In genomic region chr16:23127311-23127672, GRCm38 (mm10) we compare ENCODE assay signal across 8 mouse cellular contexts. TPM values are rescaled to one million over a fixed set of nuclear protein-coding genes. Genes with fewer than 3 reads are reported as not detected.
DNase-seq lines count a peak whose midpoint lies in the region; ATAC-seq and TF ChIP-seq lines count a peak whose summit lies in the region.

No protein-coding gene starts in this region.

- H3K9me3 ChIP-seq in liver, embryonic 11.5 days (ENCODE audit: control insufficient read depth, low read length): no peaks in the 10 kb centered on the region
- no peaks in the 10 kb centered on the region for H3K9me3 ChIP-seq in stomach, embryonic 16.5 days (replicated peaks; ENCODE audit: control insufficient read depth, low read length)

- peak overlapping the region; percentile 87 for H3K4me2 ChIP-seq in liver, embryonic 11.5 days
- H3K4me2 ChIP-seq in stomach, embryonic 16.5 days (ENCODE audit: low read depth, low read length): peak overlapping the region; percentile 79

- ATAC-seq in liver, embryonic 11.5 days (replicated peaks; ENCODE audit: low FRiP score): peak; percentile 51; the same call in 1 of the 2 replicates
- no peak for ATAC-seq in stomach, embryonic 16.5 days (ENCODE audit: insufficient read depth, low FRiP score)

- TF ChIP-seq CTCF in cerebellum, adult 2 months (IDR thresholded peaks at IDR 0.05; ENCODE audit: borderline replicate concordance, insufficient read depth, low read depth, low read length): no peak
- no peak for TF ChIP-seq CTCF in testis, adult 2 months (IDR thresholded peaks at IDR 0.05; ENCODE audit: control insufficient read depth, insufficient read depth, insufficient replicate concordance, low read depth, low read length)

- peak overlapping the region; percentile 86 for H3K9ac ChIP-seq in liver, embryonic 11.5 days (ENCODE audit: low read depth, low read length)
- peak overlapping the region; percentile 90 for H3K9ac ChIP-seq in stomach, embryonic 16.5 days (ENCODE audit: low read length)

- H3K27me3 ChIP-seq in cerebellum, adult 2 months (ENCODE audit: control insufficient read depth, insufficient read depth, low read length): no peaks in the 10 kb centered on the region
- H3K27me3 ChIP-seq in testis, adult 2 months (ENCODE audit: control insufficient read depth, insufficient read depth, low read length): no peaks in the 10 kb centered on the region
- H3K27me3 ChIP-seq in liver, embryonic 11.5 days (replicated peaks; ENCODE audit: control insufficient read depth, insufficient read depth, low read length): no peaks in the 10 kb centered on the region
- H3K27me3 ChIP-seq in stomach, embryonic 16.5 days (ENCODE audit: control insufficient read depth, insufficient read depth, low read length): no peaks in the 10 kb centered on the region

- no peak for DNase-seq in cerebellum, adult 2 months
- DNase-seq in cerebellum, postnatal 14 days: no peak
- DNase-seq in testis, postnatal 10 days (ENCODE audit: low spot score): no peak
- DNase-seq in liver, embryonic 11.5 days (ENCODE audit: low spot score): no peak
- DNase-seq in c-Kit-positive CD71-positive TER-119-positive erythroid progenitor cells, embryonic 14.5 days (ENCODE audit: low spot score): no peak
- no peak for DNase-seq in cerebellum, postnatal 4 days (ENCODE audit: low spot score in 2 of 2)

- 0 out of 2 replicates have a peak overlapping the region, but pooled peaks have one; percentile 89 for H3K27ac ChIP-seq in cerebellum, adult 2 months (ENCODE audit: insufficient read depth, low read length)
- H3K27ac ChIP-seq in testis, adult 2 months (ENCODE audit: control insufficient read depth, insufficient read depth, low read depth, low read length): no peak overlapping the region
- peak overlapping the region; percentile 95 for H3K27ac ChIP-seq in liver, embryonic 11.5 days (ENCODE audit: low read depth, low read length)
- H3K27ac ChIP-seq in stomach, embryonic 16.5 days (ENCODE audit: low read length): peak overlapping the region; percentile 98; the same call in 1 of the 2 replicates

- no peak for TF ChIP-seq POLR2A in cerebellum, adult 2 months (IDR thresholded peaks at IDR 0.05; ENCODE audit: borderline replicate concordance, insufficient read depth, low read length)
- no peak for TF ChIP-seq POLR2A in testis, adult 2 months (IDR thresholded peaks at IDR 0.05; ENCODE audit: control insufficient read depth, low read depth, low read length)

- peak overlapping the region; percentile 66 for H3K4me3 ChIP-seq in cerebellum, adult 2 months (replicated peaks; ENCODE audit: insufficient read depth, low read depth, low read length)
- peak overlapping the region; percentile 94 for H3K4me3 ChIP-seq in testis, adult 2 months (ENCODE audit: control insufficient read depth, low read depth, low read length)
- peak overlapping the region; percentile 68 for H3K4me3 ChIP-seq in liver, embryonic 11.5 days (ENCODE audit: low read depth, low read length)
- peak overlapping the region; percentile 77 for H3K4me3 ChIP-seq in stomach, embryonic 16.5 days (replicated peaks; ENCODE audit: low read length)

- no peaks in the 10 kb centered on the region; the same call in 1 of the 2 replicates for H3K36me3 ChIP-seq in testis, adult 2 months (ENCODE audit: control insufficient read depth, insufficient read depth, low read length)
- H3K36me3 ChIP-seq in liver, embryonic 11.5 days (ENCODE audit: control insufficient read depth, insufficient read depth, low read length): peaks cover 9% of the 10 kb centered on the region
- H3K36me3 ChIP-seq in stomach, embryonic 16.5 days (ENCODE audit: control insufficient read depth, insufficient read depth, low read length): peaks cover 3% of the 10 kb centered on the region; the same call in 1 of the 2 replicates

- WGBS in cerebellum, adult 2 months: 0% methylated on average over 4 of the region's 4 CpGs
- WGBS in liver, embryonic 11.5 days: 0% methylated on average over 4 of the region's 4 CpGs
- WGBS in stomach, embryonic 16.5 days: 0% methylated on average over 4 of the region's 4 CpGs

- no peaks in the 10 kb centered on the region for H3K4me1 ChIP-seq in cerebellum, adult 2 months (ENCODE audit: control insufficient read depth, insufficient read depth, low read length)
- peaks cover 4% of the 10 kb centered on the region for H3K4me1 ChIP-seq in testis, adult 2 months (ENCODE audit: control insufficient read depth, insufficient read depth, low read length)
- peaks cover 12% of the 10 kb centered on the region for H3K4me1 ChIP-seq in liver, embryonic 11.5 days (replicated peaks; ENCODE audit: control insufficient read depth, insufficient read depth, low read length)
- H3K4me1 ChIP-seq in stomach, embryonic 16.5 days (ENCODE audit: control insufficient read depth, insufficient read depth, low read length): peaks cover 13% of the 10 kb centered on the region

RNA-seq across cellular contexts. Expression of gene Rfc4, which starts 0.2 kb away (rescaled TPM):
- polyA plus RNA-seq in cerebellum, adult 2 months (2012; rRNA removed): 2.1 and 2.5 TPM in 2 replicates
- 5.2 and 8.4 TPM in 2 replicates for polyA plus RNA-seq in testis, adult 2 months (2012; rRNA removed)
- polyA plus RNA-seq in liver, embryonic 11.5 days (2014; fragmentation: Nextera tagmentation; extraction: Ambion mirVana): 204 and 227 TPM in 2 replicates
- polyA plus RNA-seq in stomach, embryonic 16.5 days (2015; fragmentation: Nextera tagmentation; extraction: Ambion mirVana): 81.3 and 93.7 TPM in 2 replicates

RNA-seq across cellular contexts. Expression of gene Adipoq, which starts 19.0 kb away (rescaled TPM):
- 0.33 TPM in 1 of 2 replicates, not detected in the other for polyA plus RNA-seq in cerebellum, adult 2 months (2012; rRNA removed)
- 14.2 and 16.1 TPM in 2 replicates for polyA plus RNA-seq in testis, adult 2 months (2012; rRNA removed)
- polyA plus RNA-seq in liver, embryonic 11.5 days (2014; fragmentation: Nextera tagmentation; extraction: Ambion mirVana): not detected in 2 replicates
- not detected in 2 replicates for polyA plus RNA-seq in stomach, embryonic 16.5 days (2015; fragmentation: Nextera tagmentation; extraction: Ambion mirVana)

RNA-seq across cellular contexts. Expression of gene Eif4a2, which starts 20.0 kb away (rescaled TPM):
- 737 and 742 TPM in 2 replicates for polyA plus RNA-seq in cerebellum, adult 2 months (2012; rRNA removed)
- 75.5 and 108 TPM in 2 replicates for polyA plus RNA-seq in testis, adult 2 months (2012; rRNA removed)
- 189 and 200 TPM in 2 replicates for polyA plus RNA-seq in liver, embryonic 11.5 days (2014; fragmentation: Nextera tagmentation; extraction: Ambion mirVana)
- 244 and 257 TPM in 2 replicates for polyA plus RNA-seq in stomach, embryonic 16.5 days (2015; fragmentation: Nextera tagmentation; extraction: Ambion mirVana)

Comparison
In these comparisons a context has a peak if more than half of its experiments do, and no peak if none do; other contexts are left out.
1. RNA of gene Adipoq, which starts 19.0 kb away (polyA plus RNA-seq): 14.2 to 16.1 TPM in testis, adult 2 months; 0.33 TPM in cerebellum, adult 2 months, not detected in liver, embryonic 11.5 days and not detected in stomach, embryonic 16.5 days; every median in the first group is over 10 times any median in the second.
2. Peak in every context shown above with its lines, with median percentiles within 50 percentile points of each other: H3K4me3 ChIP-seq.